Mouse (Mus musculus) gonadal fat pad, adult 2 months (tissue): Measurements from ENCODE around the gene Cnih4. TPM values are rescaled to one million over a fixed set of nuclear protein-coding genes. Genes with fewer than 3 reads are reported as not detected.

Experiments
- DNase-seq: peaks from one replicate; pipeline ENCODE4 v3.0.0-alpha.2; 2012; ENCODE audit warnings: low read depth
- polyA plus RNA-seq: library from polyadenylated mRNA; depleted of rRNA; stranded (reverse); fragments of >200 nt; gene quantifications from 2 replicates; pipeline ENCODE4 v1.2.3, GENCODE M21; 2012; rRNA removed

Gene Cnih4
- polyA plus RNA-seq, 1 experiment: 17.2 TPM

DNA sequence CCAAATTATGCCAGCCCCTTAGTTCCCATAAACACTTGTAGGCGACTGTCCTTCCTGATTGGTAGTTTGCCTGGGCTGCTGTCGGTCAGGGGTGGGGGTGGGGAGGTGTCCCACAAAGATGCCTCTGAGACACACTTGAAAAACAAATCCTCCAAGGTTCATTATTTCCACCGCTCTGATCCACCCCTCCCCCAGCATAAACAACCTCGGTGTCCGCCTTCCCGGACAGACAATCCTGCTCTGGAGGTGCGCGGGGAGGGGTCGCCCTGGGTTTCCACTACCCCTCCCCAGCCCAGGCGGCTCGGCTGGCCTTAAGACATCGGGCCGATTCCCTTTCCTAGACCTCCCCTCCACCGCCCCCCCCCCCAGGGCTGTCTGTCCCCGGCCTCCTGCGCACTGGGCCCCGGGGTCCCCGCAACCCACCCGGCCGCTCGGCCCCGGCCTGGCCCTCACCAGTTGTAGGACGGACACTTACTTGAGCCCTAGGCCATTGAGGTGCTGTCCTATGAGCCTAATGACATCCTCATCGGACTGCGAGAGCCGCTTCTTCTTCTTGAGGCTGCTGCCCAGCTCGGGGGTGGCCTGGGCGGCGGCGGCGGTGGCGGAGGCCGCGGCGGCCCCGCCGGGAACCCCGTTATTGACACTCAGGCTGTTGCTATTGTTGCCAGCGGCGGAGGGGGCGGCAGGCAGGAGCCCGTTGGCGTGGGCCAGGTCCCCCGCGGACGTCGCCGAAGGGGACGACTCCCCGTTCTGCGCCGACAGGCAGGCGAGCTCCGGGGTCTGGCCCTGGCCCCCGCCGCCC is 66.3 kb downstream of the Cnih4 start:
- no peak for DNase-seq

DNA sequence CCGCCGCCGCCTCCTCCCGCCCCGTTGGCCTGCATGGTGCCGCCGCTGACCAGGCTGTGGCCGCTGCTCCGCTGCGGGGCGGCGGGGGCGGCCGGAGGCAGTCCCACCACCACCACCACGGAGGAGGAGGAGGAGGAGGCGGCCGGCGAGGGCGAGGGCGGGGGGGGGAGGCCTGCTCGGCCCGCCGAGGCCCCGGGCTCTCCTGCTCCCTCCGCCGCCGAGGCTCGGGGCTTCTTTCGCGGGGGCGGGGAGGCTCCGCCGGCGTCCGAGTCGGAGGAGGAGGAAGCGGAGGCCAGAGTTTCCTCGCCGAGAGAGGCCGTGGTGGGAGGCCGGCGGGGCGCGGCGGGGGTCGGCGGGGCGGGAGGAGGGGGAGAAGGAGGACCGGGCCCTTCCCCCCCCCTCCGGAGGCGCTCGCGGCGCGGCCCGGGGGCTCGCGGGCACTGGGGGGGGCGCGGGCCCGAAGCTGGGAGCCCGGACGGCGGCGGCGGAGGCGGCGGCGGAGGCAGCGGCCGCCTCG is 67.0 kb downstream of the Cnih4 start:
- DNase-seq: no peak

DNA sequence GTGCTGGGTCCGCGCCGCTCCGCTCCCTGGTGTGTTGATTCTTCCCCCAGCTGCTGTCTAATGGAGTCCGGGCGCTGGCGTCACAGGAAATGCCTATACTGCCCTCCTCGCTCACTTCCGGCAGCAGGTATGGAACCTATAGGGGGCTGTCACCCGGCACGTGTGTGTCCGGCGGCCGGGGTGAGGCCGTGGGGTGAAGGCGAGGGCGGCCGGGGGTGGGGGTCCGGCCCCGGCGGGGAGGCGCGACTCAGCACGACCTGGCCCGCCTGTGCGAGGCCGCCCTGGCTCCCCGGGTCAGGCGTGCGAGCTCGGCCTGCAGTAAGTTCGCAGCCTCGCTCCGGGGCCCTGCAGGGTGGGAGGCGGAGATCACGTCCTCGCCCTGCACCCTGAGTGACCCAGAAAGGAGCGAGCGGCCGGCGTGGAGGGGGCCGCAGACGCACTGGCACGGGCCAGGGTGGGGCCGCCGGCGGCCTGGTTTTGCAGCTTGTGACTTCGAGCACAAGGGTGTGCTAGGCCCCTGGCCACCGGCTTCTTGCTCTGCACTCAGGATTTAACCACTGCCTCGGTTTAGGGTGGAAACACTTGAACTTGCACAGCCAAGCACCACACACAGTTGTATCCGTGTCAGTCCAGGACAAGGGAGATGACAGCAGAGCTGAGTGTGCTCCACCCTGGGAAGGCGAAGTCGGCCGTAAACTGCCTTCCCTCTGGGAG is 67.6 kb downstream of the Cnih4 start, which contains the start of gene Wdr26:
Wdr26 (minus strand) TSS at position 82 of the 714 bp plus-strand sequence.
- no peak for DNase-seq

DNA sequence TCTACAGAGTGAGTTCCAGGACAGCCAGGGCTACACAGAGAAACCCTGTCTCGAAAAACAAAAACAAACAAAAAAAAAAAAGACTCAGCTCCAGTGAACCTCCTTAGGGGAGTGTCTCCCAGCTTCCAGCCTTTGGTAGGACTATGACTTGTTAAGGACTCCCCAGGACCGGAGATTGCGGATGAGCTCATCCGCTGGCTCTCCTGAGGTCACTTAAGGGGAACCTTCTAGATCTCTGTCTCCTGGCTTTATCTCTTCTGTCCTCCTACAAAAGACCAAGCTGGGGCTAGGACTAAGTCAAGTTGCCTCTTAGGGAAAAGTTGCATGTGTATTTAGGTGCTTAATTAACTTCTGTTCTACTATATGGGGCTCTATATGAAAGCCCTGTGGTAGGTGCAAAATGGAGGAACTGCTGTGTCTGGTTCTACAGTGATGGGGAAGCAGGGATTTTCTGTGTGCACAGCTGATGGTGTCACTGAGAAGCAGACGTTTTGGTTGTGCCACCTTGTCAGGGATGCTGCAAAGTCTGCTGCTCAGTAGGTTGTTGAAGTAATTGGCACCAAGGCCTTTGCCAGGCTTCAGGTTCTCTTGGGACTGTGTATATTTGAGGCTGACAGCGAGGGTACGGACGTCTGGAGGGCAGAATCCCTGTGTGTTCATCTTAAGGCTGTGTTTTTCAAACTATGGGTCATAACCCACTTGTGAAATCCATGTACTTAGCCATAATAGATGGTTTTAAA is 70.0 kb downstream of the Cnih4 start:
- no peak for DNase-seq

DNA sequence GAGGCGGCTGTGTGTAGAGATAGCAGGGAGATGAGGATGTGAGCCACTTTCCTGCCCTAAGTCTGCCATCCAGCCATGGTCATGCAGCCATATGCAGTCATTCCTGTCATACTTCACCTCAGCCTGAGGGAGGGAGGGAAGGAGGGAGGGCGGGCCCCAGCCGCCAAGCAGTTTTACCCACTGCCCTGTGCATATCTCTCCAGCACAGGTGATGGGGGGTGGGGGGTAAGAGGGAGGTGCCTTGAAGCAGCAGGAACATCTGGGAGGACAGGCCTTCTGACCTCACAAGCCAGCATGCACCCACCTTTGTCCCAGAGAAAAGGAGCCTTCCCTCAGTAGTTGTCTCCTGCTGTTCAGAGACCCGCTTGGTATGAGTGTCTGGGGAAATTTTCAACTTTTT is 71.8 kb downstream of the Cnih4 start:
- DNase-seq: no peak

Other genes starting within 250 kb of the Cnih4 start
- 54.8 and 58.5 TPM in 2 replicates for gene Pycr2, start 240.4 kb upstream of the Cnih4 start, polyA plus RNA-seq
- 4.1 and 5.7 TPM in 2 replicates for gene Lefty1, start 209.7 kb upstream of the Cnih4 start, polyA plus RNA-seq
- 41.3 and 41.7 TPM in 2 replicates for gene Tmem63a, start 202.3 kb upstream of the Cnih4 start, polyA plus RNA-seq
- gene Ephx1, start 123.8 kb upstream of the Cnih4 start, polyA plus RNA-seq: 57.6 and 57.7 TPM in 2 replicates
- not detected in 2 replicates for gene 9130409I23Rik, start 93.5 kb upstream of the Cnih4 start, polyA plus RNA-seq
- gene Nvl, start 489 bp upstream of the Cnih4 start, polyA plus RNA-seq: 9.4 and 13.2 TPM in 2 replicates
- gene Wdr26, start 67.3 kb downstream of the Cnih4 start, polyA plus RNA-seq: 48.0 and 48.3 TPM in 2 replicates
- gene Cnih3, start 207.9 kb downstream of the Cnih4 start, polyA plus RNA-seq: 0.09 TPM in 1 of 2 replicates, not detected in the other